Mouse (Mus musculus) olfactory bulb, adult 2 months (tissue): ENCODE results near the gene Mapk6.

Experiments used
- CTCF ChIP-seq: fragments of 200-500 bp; IDR thresholded peaks from 2 replicates; pipeline ENCODE4 v1.5.1; 2012; ENCODE audit warnings: low read depth, mild to moderate bottlenecking, low read length, moderate library complexity; ENCODE audit not compliant: insufficient read depth
- POLR2A ChIP-seq: fragments of 200-500 bp; IDR thresholded peaks from 2 replicates; pipeline ENCODE4 v1.6.1; 2012; ENCODE audit warnings: mild to moderate bottlenecking, low read depth, low read length, moderate library complexity; ENCODE audit not compliant: insufficient read depth

GRCm38 (mm10) chr9:75407803-75408202 is 2.0 kb downstream of the Mapk6 start:
- TF ChIP-seq CTCF = no peak
- TF ChIP-seq POLR2A = no peak
